Mouse (Mus musculus): ENCODE measurements around the gene Grb2. TPM values are rescaled to one million over a fixed set of nuclear protein-coding genes. Genes with fewer than 3 reads are reported as not detected.

Gene Grb2
- polyA plus RNA-seq, 1 experiment from 2014 or later, result 40.4 TPM

DNA sequence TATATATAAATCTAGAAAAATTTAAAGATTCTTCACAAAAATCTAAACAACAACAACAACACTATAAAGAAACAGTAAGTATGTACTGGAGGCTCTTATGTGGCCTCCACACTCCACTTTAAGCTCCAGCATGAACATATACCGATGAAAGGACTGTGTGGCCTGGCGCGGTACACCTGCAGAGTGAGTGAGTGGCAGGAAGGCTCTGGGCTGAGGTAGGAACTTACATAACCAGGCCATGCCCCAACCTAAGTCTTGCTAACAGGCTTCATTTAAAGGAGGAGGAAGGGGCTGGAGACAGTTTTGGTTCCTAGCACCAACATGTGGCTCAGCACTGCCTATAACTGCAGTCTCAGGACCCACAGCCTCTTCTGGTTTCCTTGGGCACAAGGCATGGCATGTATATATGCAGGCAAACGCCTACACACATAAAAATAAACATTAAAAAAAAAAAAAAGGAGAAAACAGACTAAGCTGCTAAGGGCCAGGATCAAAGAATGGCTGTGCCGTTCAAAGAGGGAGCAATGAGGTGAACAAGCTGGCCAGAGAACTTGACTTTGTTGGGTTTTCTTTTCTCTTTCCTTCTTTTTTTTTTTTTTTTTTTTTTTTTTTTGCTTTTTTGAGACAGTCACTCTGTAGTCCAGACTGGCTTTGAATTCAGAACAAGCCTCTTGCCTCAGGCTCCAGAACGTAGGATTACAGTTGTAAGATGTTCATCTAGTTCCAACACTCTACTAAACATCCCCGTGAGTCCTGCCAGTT is 36.0 kb downstream of the Grb2 start:
- H3K36me3 ChIP-seq (replicated peaks; ENCODE audit: insufficient read depth, low read length), result no peaks in the 10 kb centered on the region; the same call in 1 of the 2 replicates
- no peak overlapping the region for H3K9ac ChIP-seq (replicated peaks)
- no peak overlapping the region for H3K4me3 ChIP-seq (ENCODE audit: low read depth, low read length)
- TF ChIP-seq CTCF (IDR thresholded peaks at IDR 0.05; ENCODE audit: low read depth) (no peak), EP300 (IDR thresholded peaks at IDR 0.05; ENCODE audit: low read depth) (no peak)
- 70% methylated on average over 7 of the region's 7 CpGs for WGBS (ENCODE audit: insufficient replicate concordance)
- no peaks in the 10 kb centered on the region for H3K9me3 ChIP-seq (ENCODE audit: low read length)
- no peak overlapping the region for H3K27ac ChIP-seq (ENCODE audit: low read depth)
- DNase-seq, result no peak
- peaks cover 44% of the 10 kb centered on the region for H3K4me1 ChIP-seq (ENCODE audit: insufficient read depth)
- no peak overlapping the region for H3K4me2 ChIP-seq (ENCODE audit: low read depth, low read length)
- no peak for ATAC-seq
- H3K27me3 ChIP-seq (ENCODE audit: insufficient read depth, low read length), result no peaks in the 10 kb centered on the region

DNA sequence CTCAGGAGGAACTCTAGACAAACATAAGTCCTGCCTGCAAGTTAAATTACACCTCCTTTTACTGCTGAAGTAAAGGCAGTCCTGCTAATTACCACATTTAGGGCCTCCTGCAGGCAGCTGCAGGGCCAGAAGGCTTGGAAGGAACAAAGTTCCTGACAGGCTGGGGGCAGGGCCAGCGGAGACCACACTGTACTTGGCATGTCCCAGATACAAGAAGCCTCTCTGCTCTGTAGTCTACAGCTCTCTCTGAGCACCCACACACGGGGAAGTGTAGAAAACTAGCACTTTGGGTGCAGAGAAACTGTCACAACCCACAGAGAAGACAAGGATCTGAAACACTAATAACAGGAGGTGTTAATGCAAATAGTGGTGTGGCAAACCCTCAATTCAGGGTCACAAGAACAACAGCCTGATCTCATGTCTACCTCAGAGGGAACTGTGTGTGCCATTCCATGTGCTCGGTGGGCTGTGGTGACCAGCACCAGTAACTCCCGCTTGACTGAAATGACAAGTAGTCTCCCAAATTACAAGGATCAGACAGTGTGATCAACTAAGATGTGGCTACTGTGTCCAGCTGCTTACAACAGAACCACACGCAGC is 37.8 kb downstream of the Grb2 start:
- WGBS (ENCODE audit: insufficient replicate concordance), result 41% methylated on average over 5 of the region's 5 CpGs
- peaks cover 3% of the 10 kb centered on the region; the same call in 1 of the 2 replicates for H3K36me3 ChIP-seq (replicated peaks; ENCODE audit: insufficient read depth, low read length)
- no peak for TF ChIP-seq CTCF (IDR thresholded peaks at IDR 0.05; ENCODE audit: low read depth)
- TF ChIP-seq EP300 (IDR thresholded peaks at IDR 0.05; ENCODE audit: low read depth), result no peak
- no peak overlapping the region for H3K4me3 ChIP-seq (ENCODE audit: low read depth, low read length)
- H3K4me1 ChIP-seq (ENCODE audit: insufficient read depth), result peaks cover 39% of the 10 kb centered on the region
- H3K4me2 ChIP-seq (ENCODE audit: low read depth, low read length), result no peak overlapping the region
- H3K27me3 ChIP-seq (ENCODE audit: insufficient read depth, low read length), result no peaks in the 10 kb centered on the region
- H3K9ac ChIP-seq (replicated peaks), result no peak overlapping the region
- H3K27ac ChIP-seq (ENCODE audit: low read depth), result no peak overlapping the region
- DNase-seq (no peak), ATAC-seq (peak; percentile 41; the same call in 1 of the 2 replicates)
- H3K9me3 ChIP-seq (ENCODE audit: low read length), result no peaks in the 10 kb centered on the region

DNA sequence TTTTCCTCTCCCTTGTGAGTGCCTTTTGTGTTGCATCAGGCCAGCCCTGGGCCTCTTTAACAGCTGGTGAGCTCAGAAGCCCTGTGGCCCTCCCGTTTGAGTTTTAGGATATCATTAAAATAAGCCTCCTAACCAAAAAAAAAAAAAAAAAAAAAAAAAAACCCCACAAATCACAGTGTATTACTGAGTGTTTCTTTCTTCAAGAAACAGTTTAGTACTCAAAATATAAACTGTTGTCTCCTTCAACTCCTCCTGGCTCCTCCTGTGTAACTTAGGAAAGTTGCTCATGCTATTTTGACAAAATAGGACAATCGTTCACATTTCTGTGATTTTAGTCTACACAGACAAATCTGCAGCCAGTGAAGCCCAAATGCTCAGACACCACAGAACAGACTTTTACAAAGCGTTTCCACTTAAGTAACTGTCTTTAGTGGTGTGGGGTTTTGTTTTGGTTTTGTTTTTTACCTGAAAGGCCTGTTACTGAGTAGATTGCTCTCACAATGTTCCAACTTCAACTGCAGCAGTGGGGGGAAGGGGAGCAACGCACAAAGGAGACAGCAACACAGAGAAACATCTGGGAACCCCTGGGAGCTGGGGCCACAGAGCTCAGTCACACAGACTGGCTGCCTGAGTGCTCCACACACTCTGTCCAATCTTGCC is 44.6 kb downstream of the Grb2 start:
- TF ChIP-seq CTCF (IDR thresholded peaks at IDR 0.05; ENCODE audit: low read depth), result no peak
- TF ChIP-seq EP300 (IDR thresholded peaks at IDR 0.05; ENCODE audit: low read depth), result no peak
- Histone ChIP-seq H3K9ac (replicated peaks) (no peak overlapping the region), H3K36me3 (replicated peaks; ENCODE audit: insufficient read depth, low read length) (peaks cover 7% of the 10 kb centered on the region; the same call in 1 of the 2 replicates), H3K27ac (ENCODE audit: low read depth) (no peak overlapping the region), H3K4me2 (ENCODE audit: low read depth, low read length) (no peak overlapping the region), H3K27me3 (ENCODE audit: insufficient read depth, low read length) (no peaks in the 10 kb centered on the region), H3K9me3 (ENCODE audit: low read length) (no peaks in the 10 kb centered on the region), H3K4me1 (ENCODE audit: insufficient read depth) (peaks cover 13% of the 10 kb centered on the region), H3K4me3 (ENCODE audit: low read depth, low read length) (no peak overlapping the region)
- ATAC-seq (no peak), DNase-seq (no peak)
- 71% methylated on average over 4 of the region's 4 CpGs for WGBS (ENCODE audit: insufficient replicate concordance)

DNA sequence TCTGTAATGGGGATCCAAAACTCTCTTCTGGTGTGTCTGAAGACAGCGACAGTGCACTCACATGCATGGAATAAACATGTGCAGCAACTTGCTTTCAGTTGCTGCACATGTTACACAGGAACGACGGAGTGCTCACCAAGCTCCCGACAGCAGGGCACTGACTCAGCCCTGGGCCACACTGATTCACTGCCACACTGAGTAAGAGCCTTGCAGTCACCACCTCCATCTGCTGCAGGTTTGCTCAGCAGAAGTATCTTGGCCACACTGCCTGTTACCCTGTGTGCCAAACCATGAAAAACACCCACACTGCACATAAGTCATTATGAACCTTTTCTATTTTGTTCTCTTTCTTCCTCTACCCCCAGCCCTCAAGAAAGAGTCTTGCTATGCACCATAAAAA is 48.0 kb downstream of the Grb2 start:
- 92% methylated on average over 4 of the region's 4 CpGs for WGBS (ENCODE audit: insufficient replicate concordance)
- TF ChIP-seq CTCF (IDR thresholded peaks at IDR 0.05; ENCODE audit: low read depth), result no peak
- TF ChIP-seq EP300 (IDR thresholded peaks at IDR 0.05; ENCODE audit: low read depth), result no peak
- Histone ChIP-seq H3K27me3 (ENCODE audit: insufficient read depth, low read length) (no peaks in the 10 kb centered on the region), H3K4me1 (ENCODE audit: insufficient read depth) (peaks cover 7% of the 10 kb centered on the region), H3K4me3 (ENCODE audit: low read depth, low read length) (no peak overlapping the region), H3K9me3 (ENCODE audit: low read length) (no peaks in the 10 kb centered on the region), H3K9ac (replicated peaks) (no peak overlapping the region), H3K4me2 (ENCODE audit: low read depth, low read length) (no peak overlapping the region), H3K36me3 (replicated peaks; ENCODE audit: insufficient read depth, low read length) (peaks cover 5% of the 10 kb centered on the region; the same call in 1 of the 2 replicates), H3K27ac (ENCODE audit: low read depth) (no peak overlapping the region)
- no peak for DNase-seq
- no peak for ATAC-seq

DNA sequence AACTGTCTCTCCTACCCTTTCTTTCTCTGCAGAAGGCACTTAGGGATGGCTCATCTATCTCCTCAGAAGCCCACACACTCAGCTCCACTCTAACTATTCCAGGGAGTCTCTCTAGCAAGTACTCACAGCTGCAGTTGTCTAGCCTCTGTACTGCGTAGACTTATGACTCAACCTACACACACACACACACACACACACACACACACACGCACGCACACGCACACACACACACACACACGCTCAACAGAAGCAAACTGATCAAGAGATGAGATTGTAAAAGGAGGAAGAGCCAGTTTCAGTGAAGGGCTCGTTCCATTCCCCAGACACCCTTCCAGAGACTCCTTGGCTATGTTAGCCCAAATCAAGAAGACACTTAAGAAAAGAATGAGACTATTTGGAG is 49.9 kb downstream of the Grb2 start:
- H3K4me2 ChIP-seq (ENCODE audit: low read depth, low read length), result no peak overlapping the region
- ATAC-seq (no peak), DNase-seq (no peak)
- H3K27me3 ChIP-seq (ENCODE audit: insufficient read depth, low read length), result no peaks in the 10 kb centered on the region
- no peak overlapping the region for H3K9ac ChIP-seq (replicated peaks)
- 0 out of 2 replicates have a peak, but pooled peaks cover 2% of the 10 kb centered on the region for H3K4me1 ChIP-seq (ENCODE audit: insufficient read depth)
- WGBS (ENCODE audit: insufficient replicate concordance), result 66% methylated on average over 6 of the region's 6 CpGs
- H3K4me3 ChIP-seq (ENCODE audit: low read depth, low read length), result no peak overlapping the region
- H3K9me3 ChIP-seq (ENCODE audit: low read length), result no peaks in the 10 kb centered on the region
- H3K27ac ChIP-seq (ENCODE audit: low read depth), result no peak overlapping the region
- peaks cover 14% of the 10 kb centered on the region for H3K36me3 ChIP-seq (replicated peaks; ENCODE audit: insufficient read depth, low read length)
- TF ChIP-seq EP300 (IDR thresholded peaks at IDR 0.05; ENCODE audit: low read depth) (no peak), CTCF (IDR thresholded peaks at IDR 0.05; ENCODE audit: low read depth) (no peak)

DNA sequence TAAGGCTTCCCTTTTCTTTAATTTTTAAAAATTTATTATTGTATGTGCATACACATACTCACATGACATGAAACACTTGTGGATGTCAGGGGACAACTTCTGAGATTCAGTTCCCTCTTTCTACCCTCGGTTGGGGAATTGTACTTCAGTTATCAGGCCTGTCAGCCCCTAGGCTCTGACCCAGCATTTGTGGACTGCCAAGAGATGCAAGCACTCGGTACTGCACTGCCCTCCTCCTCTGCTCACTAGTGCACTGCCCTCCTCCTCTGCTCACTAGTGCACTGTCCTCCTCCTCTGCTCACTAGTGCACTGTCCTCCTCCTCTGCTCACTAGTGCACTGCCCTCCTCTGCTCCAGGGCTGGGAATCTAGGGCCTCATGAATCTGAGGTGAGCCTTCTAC is 54.3 kb downstream of the Grb2 start:
- DNase-seq (no peak), ATAC-seq (no peak)
- peaks cover 35% of the 10 kb centered on the region for H3K36me3 ChIP-seq (replicated peaks; ENCODE audit: insufficient read depth, low read length)
- no peak overlapping the region for H3K4me3 ChIP-seq (ENCODE audit: low read depth, low read length)
- no peaks in the 10 kb centered on the region for H3K27me3 ChIP-seq (ENCODE audit: insufficient read depth, low read length)
- H3K4me1 ChIP-seq (ENCODE audit: insufficient read depth), result no peaks in the 10 kb centered on the region
- TF ChIP-seq EP300 (IDR thresholded peaks at IDR 0.05; ENCODE audit: low read depth), result no peak
- TF ChIP-seq CTCF (IDR thresholded peaks at IDR 0.05; ENCODE audit: low read depth), result no peak
- H3K9ac ChIP-seq (replicated peaks), result no peak overlapping the region
- H3K4me2 ChIP-seq (ENCODE audit: low read depth, low read length), result no peak overlapping the region
- H3K9me3 ChIP-seq (ENCODE audit: low read length), result no peaks in the 10 kb centered on the region
- WGBS (ENCODE audit: insufficient replicate concordance), result 38% methylated on average over 2 of the region's 2 CpGs
- H3K27ac ChIP-seq (ENCODE audit: low read depth), result no peak overlapping the region

Data from liver, postnatal 0 days (tissue).